Mouse (Mus musculus): ENCODE results near the gene Tmod1.

- no peak for TF ChIP-seq CTCF (IDR thresholded peaks at IDR 0.05; ENCODE audit: low read depth)
- TF ChIP-seq EP300 (IDR thresholded peaks at IDR 0.05; ENCODE audit: low read depth), result no peak
These were observed 10.0 kb upstream of the Tmod1 start for GRCm38 (mm10) chr4:46028781-46029180.

Measured in heart, postnatal 0 days (tissue).